Mouse (Mus musculus): ENCODE data around the gene Atxn7.

- TF ChIP-seq CTCF (IDR thresholded peaks at IDR 0.05; ENCODE audit: low read depth), result no peak
- TF ChIP-seq EP300 (IDR thresholded peaks at IDR 0.05; ENCODE audit: low read depth), result no peak
These were observed 10.5 kb downstream of the Atxn7 start for GRCm38 (mm10) chr14:13971644-13972234.
